Mouse (Mus musculus): ENCODE data around the gene Ctdsp2.

DNA sequence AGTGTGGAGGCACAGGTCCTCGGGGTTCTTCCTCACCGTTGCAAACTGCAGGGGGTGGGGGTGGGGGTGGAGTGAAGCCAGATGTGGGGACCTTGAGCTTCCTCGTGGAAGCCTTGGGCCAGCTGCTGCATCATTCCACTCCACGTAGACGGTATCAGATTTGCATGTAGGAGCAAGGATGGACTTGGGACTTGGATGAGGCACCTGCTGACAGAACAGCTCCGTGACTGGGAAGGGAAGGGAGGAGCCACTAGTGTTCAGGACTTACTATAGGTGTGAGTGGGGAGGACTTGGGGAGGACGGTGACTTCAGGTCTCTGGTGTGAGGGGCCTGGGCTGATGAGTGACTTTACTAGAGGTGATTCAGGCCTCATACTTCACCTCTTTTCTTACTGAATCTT, 5.5 kb upstream of the Ctdsp2 start:
- TF ChIP-seq POLR2A (IDR thresholded peaks at IDR 0.05; ENCODE audit: low read depth, low read length) (no peak), CTCF (conservative IDR thresholded peaks at IDR 0.05; ENCODE audit: insufficient read depth, insufficient read length, low read depth, low read length) (no peak)
